25 mouse cellular contexts compared by ENCODE assay signal in genomic region chr10:16618752-16619151, GRCm38 (mm10).
DNase-seq lines count a peak whose midpoint lies in the region; ATAC-seq and TF ChIP-seq lines count a peak whose summit lies in the region.
"Had no signal": no experiment of that assay in that cellular context is flagged by ENCODE, and none has a peak within 500 bp of the region (broad histone marks: within the 10 kb centered on the region; RNA-seq: fewer than 3 reads in every experiment).

No protein-coding gene starts in this region.

- H3K4me3 ChIP-seq in liver, embryonic 12.5 days: no peak overlapping the region
- H3K4me3 ChIP-seq in liver, embryonic 11.5 days (ENCODE audit: low read depth, low read length): no peak overlapping the region
- H3K4me3 ChIP-seq in liver, embryonic 14.5 days (ENCODE audit: insufficient read depth in 1 of 2, low read depth in 2 of 2, low read length in 2 of 2): no peak overlapping the region
- no peak overlapping the region for H3K4me3 ChIP-seq in liver, postnatal 0 days (ENCODE audit: low read depth, low read length)
- no peak overlapping the region for H3K4me3 ChIP-seq in midbrain, postnatal 0 days (ENCODE audit: low read depth, low read length)
- H3K4me3 ChIP-seq: embryonic facial prominence, embryonic 10.5 days; embryonic facial prominence, embryonic 12.5 days; forebrain, embryonic 10.5 days; forebrain, embryonic 12.5 days had no signal

- no peak for TF ChIP-seq CTCF in liver, embryonic 14.5 days (IDR thresholded peaks at IDR 0.05; ENCODE audit: low read depth)
- TF ChIP-seq CTCF in liver, postnatal 0 days (IDR thresholded peaks at IDR 0.05; ENCODE audit: low read depth): no peak
- TF ChIP-seq CTCF in midbrain, postnatal 0 days (IDR thresholded peaks at IDR 0.05): no peak

- no peak overlapping the region for H3K9ac ChIP-seq in liver, embryonic 12.5 days
- H3K9ac ChIP-seq in liver, embryonic 11.5 days (ENCODE audit: low read depth, low read length): no peak overlapping the region
- H3K9ac ChIP-seq in liver, embryonic 14.5 days (replicated peaks): no peak overlapping the region
- H3K9ac ChIP-seq in liver, postnatal 0 days (replicated peaks): no peak overlapping the region
- no peak overlapping the region for H3K9ac ChIP-seq in midbrain, postnatal 0 days (replicated peaks; ENCODE audit: low read length, poor library complexity, severe bottlenecking)
- H3K9ac ChIP-seq: embryonic facial prominence, embryonic 12.5 days; forebrain, embryonic 12.5 days had no signal

- 80% methylated on average over 2 of the region's 2 CpGs for WGBS in liver, embryonic 12.5 days (ENCODE audit: insufficient replicate concordance)
- 88% methylated on average over 2 of the region's 2 CpGs for WGBS in liver, embryonic 11.5 days
- 56% methylated on average over 2 of the region's 2 CpGs for WGBS in liver, embryonic 14.5 days (ENCODE audit: insufficient replicate concordance)
- WGBS in liver, postnatal 0 days (ENCODE audit: insufficient replicate concordance): 88% methylated on average over 2 of the region's 2 CpGs
- 92% methylated on average over 2 of the region's 2 CpGs for WGBS in midbrain, postnatal 0 days

- H3K4me1 ChIP-seq in liver, embryonic 12.5 days: no peaks in the 10 kb centered on the region
- no peaks in the 10 kb centered on the region for H3K4me1 ChIP-seq in liver, embryonic 11.5 days (replicated peaks; ENCODE audit: control insufficient read depth, insufficient read depth, low read length)
- no peaks in the 10 kb centered on the region for H3K4me1 ChIP-seq in liver, embryonic 14.5 days (replicated peaks; ENCODE audit: control insufficient read depth in 2 of 2, insufficient read depth in 2 of 2, low read length in 1 of 2)
- no peaks in the 10 kb centered on the region for H3K4me1 ChIP-seq in liver, postnatal 0 days (ENCODE audit: insufficient read depth)
- no peaks in the 10 kb centered on the region for H3K4me1 ChIP-seq in midbrain, postnatal 0 days (ENCODE audit: insufficient read depth, low read length)
- H3K4me1 ChIP-seq: embryonic facial prominence, embryonic 12.5 days; forebrain, embryonic 12.5 days had no signal

- no peaks in the 10 kb centered on the region for H3K9me3 ChIP-seq in liver, embryonic 12.5 days (replicated peaks)
- H3K9me3 ChIP-seq in liver, embryonic 11.5 days (ENCODE audit: control insufficient read depth, low read length): no peaks in the 10 kb centered on the region
- H3K9me3 ChIP-seq in liver, embryonic 14.5 days (ENCODE audit: control insufficient read depth, low read length): no peaks in the 10 kb centered on the region
- H3K9me3 ChIP-seq in liver, postnatal 0 days (ENCODE audit: low read length): no peaks in the 10 kb centered on the region
- H3K9me3 ChIP-seq in midbrain, postnatal 0 days (ENCODE audit: low read length): no peaks in the 10 kb centered on the region
- H3K9me3 ChIP-seq: embryonic facial prominence, embryonic 10.5 days; embryonic facial prominence, embryonic 12.5 days; forebrain, embryonic 10.5 days; forebrain, embryonic 12.5 days; G1E had no signal

- H3K27ac ChIP-seq in liver, embryonic 12.5 days: no peak overlapping the region
- no peak overlapping the region for H3K27ac ChIP-seq in liver, embryonic 11.5 days (ENCODE audit: low read depth, low read length)
- no peak overlapping the region for H3K27ac ChIP-seq in liver, embryonic 14.5 days
- no peak overlapping the region for H3K27ac ChIP-seq in liver, postnatal 0 days (ENCODE audit: low read depth)
- no peak overlapping the region for H3K27ac ChIP-seq in midbrain, postnatal 0 days (ENCODE audit: low read depth, low read length)
- H3K27ac ChIP-seq: embryonic facial prominence, embryonic 10.5 days; embryonic facial prominence, embryonic 12.5 days; forebrain, embryonic 10.5 days; forebrain, embryonic 12.5 days had no signal

- H3K36me3 ChIP-seq in liver, embryonic 12.5 days: no peaks in the 10 kb centered on the region
- no peaks in the 10 kb centered on the region for H3K36me3 ChIP-seq in liver, embryonic 11.5 days (ENCODE audit: control insufficient read depth, insufficient read depth, low read length)
- H3K36me3 ChIP-seq in liver, embryonic 14.5 days (replicated peaks; ENCODE audit: control insufficient read depth, insufficient read depth, low read depth): no peaks in the 10 kb centered on the region
- no peaks in the 10 kb centered on the region for H3K36me3 ChIP-seq in liver, postnatal 0 days (replicated peaks; ENCODE audit: insufficient read depth, low read length)
- no peaks in the 10 kb centered on the region for H3K36me3 ChIP-seq in midbrain, postnatal 0 days (ENCODE audit: insufficient read depth, low read length)
- H3K36me3 ChIP-seq: embryonic facial prominence, embryonic 10.5 days; embryonic facial prominence, embryonic 12.5 days; forebrain, embryonic 10.5 days; forebrain, embryonic 12.5 days; G1E had no signal

- no peaks in the 10 kb centered on the region for H3K27me3 ChIP-seq in liver, embryonic 12.5 days (replicated peaks)
- H3K27me3 ChIP-seq in liver, embryonic 11.5 days (replicated peaks; ENCODE audit: control insufficient read depth, insufficient read depth, low read length): no peaks in the 10 kb centered on the region
- H3K27me3 ChIP-seq in liver, embryonic 14.5 days (ENCODE audit: control insufficient read depth, insufficient read depth, low read length): no peaks in the 10 kb centered on the region
- no peaks in the 10 kb centered on the region for H3K27me3 ChIP-seq in liver, postnatal 0 days (ENCODE audit: insufficient read depth, low read length)
- no peaks in the 10 kb centered on the region for H3K27me3 ChIP-seq in midbrain, postnatal 0 days (ENCODE audit: insufficient read depth, low read length)
- H3K27me3 ChIP-seq: CH12.LX; embryonic facial prominence, embryonic 12.5 days; forebrain, embryonic 12.5 days; Patski had no signal

- no peak for DNase-seq in liver, embryonic 11.5 days (ENCODE audit: low spot score)
- no peak for DNase-seq in liver, embryonic 14.5 days (ENCODE audit: low read depth in 3 of 3, low spot score in 3 of 3)
- no peak for DNase-seq in liver, postnatal 0 days
- no peak for DNase-seq in midbrain, postnatal 0 days (ENCODE audit: low spot score)
- DNase-seq: adrenal gland, adult 8-10 months; adrenal gland, postnatal 14 days; adrenal gland, postnatal 36 days; B cell, adult 2 months; cerebellum, adult 11-12 months; cerebellum, adult 2 months; cerebellum, adult 9-10 months; cerebellum, postnatal 10 days; cerebellum, postnatal 25 days had no signal

- 0 out of 2 replicates have a peak, but pooled peaks have one; percentile 14 for TF ChIP-seq EP300 in liver, embryonic 14.5 days (IDR thresholded peaks at IDR 0.05; ENCODE audit: low read depth)
- TF ChIP-seq EP300 in liver, postnatal 0 days (IDR thresholded peaks at IDR 0.05; ENCODE audit: low read depth): no peak

- ATAC-seq in liver, embryonic 12.5 days: 0 out of 2 replicates have a peak, but pooled peaks have one; percentile 52
- no peak for ATAC-seq in liver, embryonic 11.5 days (replicated peaks; ENCODE audit: low FRiP score)
- ATAC-seq in liver, embryonic 14.5 days (ENCODE audit: insufficient read depth): peak; percentile 43; the same call in 1 of the 2 replicates
- no peak for ATAC-seq in liver, postnatal 0 days
- ATAC-seq in midbrain, postnatal 0 days (ENCODE audit: low FRiP score): no peak
- ATAC-seq: activated CD4-positive, CD25-positive, alpha-beta regulatory T cell, adult 4 months; CD4-positive, CD25-positive, alpha-beta regulatory T cell, adult 4 months; forebrain, embryonic 14.5 days; forebrain, embryonic 16.5 days; Patski had no signal

- H3K4me2 ChIP-seq in liver, embryonic 12.5 days: no peak overlapping the region
- H3K4me2 ChIP-seq in liver, embryonic 11.5 days: no peak overlapping the region
- no peak overlapping the region for H3K4me2 ChIP-seq in liver, embryonic 14.5 days (ENCODE audit: low read depth)
- no peak overlapping the region for H3K4me2 ChIP-seq in liver, postnatal 0 days (ENCODE audit: low read depth, low read length)
- H3K4me2 ChIP-seq in midbrain, postnatal 0 days (ENCODE audit: low read depth, low read length, poor library complexity, severe bottlenecking): no peak overlapping the region
- H3K4me2 ChIP-seq: embryonic facial prominence, embryonic 12.5 days; forebrain, embryonic 12.5 days had no signal

Comparison
In these comparisons a context has a peak if more than half of its experiments do, and no peak if none do; other contexts are left out.
1. ATAC-seq: peak in liver, embryonic 12.5 days (single experiment) and liver, embryonic 14.5 days (single experiment); none in liver, embryonic 11.5 days (single experiment), liver, postnatal 0 days (single experiment) and midbrain, postnatal 0 days (single experiment).